Mouse (Mus musculus) hindbrain, embryonic 14.5 days (tissue): ENCODE data around the gene Bbs10. TPM values are rescaled to one million over a fixed set of nuclear protein-coding genes. Genes with fewer than 3 reads are reported as not detected.
A peak's percentile ranks its signal among the peaks of the same experiment; 100 is the strongest.

Experiments
- ATAC-seq: fragments of 200-750 bp; cut with Nextera tagmentation; 2 replicates; pipeline ENCODE4 v1.8.0; 2017; ENCODE audit warnings: moderate number of reproducible peaks, mild to moderate bottlenecking, moderate TSS enrichment, moderate library complexity; ENCODE audit not compliant: low FRiP score
- DNase-seq: peaks from one replicate; pipeline ENCODE4 v3.0.0-alpha.2; 2015; ENCODE audit warnings: low spot score
- H3K27ac ChIP-seq: fragments of 300-500 bp; sonication (generic); 2 replicates; pipeline ENCODE4 v1.5.1; 2014; ENCODE audit warnings: mild to moderate bottlenecking, moderate library complexity
- H3K27me3 ChIP-seq: fragments of 300-500 bp; sonication (generic); 2 replicates; pipeline ENCODE4 v1.6.1; 2014; ENCODE audit warnings: mild to moderate bottlenecking, low read length, mixed read lengths; ENCODE audit not compliant: control insufficient read depth, insufficient read depth
- H3K36me3 ChIP-seq: fragments of 300-500 bp; sonication (generic); replicated peaks from 2 replicates; pipeline ENCODE4 v1.6.1; 2014; ENCODE audit not compliant: control insufficient read depth, insufficient read depth
- H3K4me1 ChIP-seq: fragments of 300-500 bp; sonication (generic); replicated peaks from 2 replicates; pipeline ENCODE4 v1.6.1; 2014; ENCODE audit warnings: antibody characterized with exemption, low read length, mixed read lengths; ENCODE audit not compliant: control insufficient read depth, insufficient read depth
- H3K4me2 ChIP-seq: fragments of 300-500 bp; sonication (generic); replicated peaks from 2 replicates; pipeline ENCODE4 v1.6.1; 2014; ENCODE audit warnings: mild to moderate bottlenecking, moderate library complexity
- H3K4me3 ChIP-seq: fragments of 300-500 bp; sonication (generic); replicated peaks from 2 replicates; pipeline ENCODE4 v1.5.1; 2014; ENCODE audit warnings: mild to moderate bottlenecking, low read length
- H3K9ac ChIP-seq: fragments of 300-500 bp; sonication (generic); 2 replicates; pipeline ENCODE4 v1.6.1; 2014
- H3K9me3 ChIP-seq: fragments of 300-500 bp; sonication (generic); 2 replicates; pipeline ENCODE4 v1.6.1; 2016; ENCODE audit warnings: low read length; ENCODE audit not compliant: control insufficient read depth
- WGBS: fragments of 180-500 bp; shearing (Covaris S2); extraction: QIAGEN DNeasy Blood & Tissue Kit; methylation state at CpG from one replicate; pipeline ENCODE4 v1.1.7; 2014; 5-methylcytosine and 5-hydroxymethylcytosine counted together
- polyA plus RNA-seq: library from polyadenylated mRNA; unstranded; fragments of >200 nt; fragmentation: Nextera tagmentation; extraction: Ambion mirVana; gene quantifications from 2 replicates; pipeline ENCODE4 v1.2.1, GENCODE M21; 2014

Bbs10 gene
- polyA plus RNA-seq, 1 experiment from 2014 or later, result 5.7 TPM

DNA sequence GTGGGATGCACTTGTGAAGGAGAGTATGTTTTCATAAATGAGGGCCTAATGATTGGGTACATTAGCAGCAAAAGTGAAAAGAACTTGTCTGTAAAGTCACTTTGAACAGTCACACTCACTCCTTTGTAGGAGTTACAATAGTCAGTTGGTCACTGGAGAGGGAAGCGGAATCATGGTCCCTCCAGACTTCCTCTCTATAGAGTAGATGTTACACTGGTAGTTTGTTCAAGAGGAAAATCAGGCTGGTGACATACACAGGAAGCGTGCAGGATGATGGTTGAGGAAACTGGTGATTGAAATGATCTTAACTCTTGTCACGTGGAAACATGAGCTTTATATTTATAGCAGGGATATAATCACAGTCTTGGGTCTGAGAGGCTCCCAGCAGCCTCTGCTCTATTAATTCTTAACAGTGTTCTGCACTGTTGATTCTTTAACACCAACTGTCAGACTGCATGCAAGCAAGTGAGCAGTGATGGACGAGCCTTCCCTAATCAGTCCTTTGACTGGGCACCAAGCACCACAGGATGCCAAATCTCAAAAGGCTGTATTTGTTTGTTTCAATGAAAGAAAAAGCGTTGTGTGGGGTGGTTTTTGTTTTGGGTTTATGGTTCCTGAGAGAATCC lies 24.9 kb upstream of the Bbs10 start:
- Histone ChIP-seq H3K4me2 (no peak overlapping the region), H3K9ac (no peak overlapping the region), H3K27me3 (no peaks in the 10 kb centered on the region), H3K4me3 (no peak overlapping the region), H3K4me1 (no peaks in the 10 kb centered on the region), H3K36me3 (peaks cover 67% of the 10 kb centered on the region), H3K9me3 (no peaks in the 10 kb centered on the region), H3K27ac (no peak overlapping the region)
- ATAC-seq (no peak), DNase-seq (no peak)
- 25% methylated on average over 5 of the region's 5 CpGs for WGBS

DNA sequence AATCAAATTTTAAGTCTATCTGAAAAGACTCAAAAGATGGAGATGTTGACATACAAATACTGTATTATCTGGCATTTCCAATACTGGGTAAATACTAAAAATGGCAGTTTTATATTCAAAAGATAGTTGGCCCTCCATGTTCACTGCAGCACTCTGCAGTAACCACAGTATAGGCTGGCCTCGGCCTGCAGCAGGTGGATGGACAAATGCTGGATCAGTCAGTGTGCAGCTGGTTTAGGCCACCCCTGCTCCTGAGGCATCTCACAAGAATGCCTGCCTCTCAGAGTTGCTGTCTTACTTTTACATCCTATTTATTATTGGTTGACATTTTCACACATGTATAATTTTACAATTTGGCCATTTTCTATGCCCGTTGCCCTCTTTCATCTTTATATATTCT lies 22.7 kb upstream of the Bbs10 start:
- Histone ChIP-seq H3K9ac (no peak overlapping the region), H3K27ac (no peak overlapping the region), H3K4me2 (no peak overlapping the region), H3K27me3 (no peaks in the 10 kb centered on the region), H3K4me3 (no peak overlapping the region), H3K9me3 (no peaks in the 10 kb centered on the region), H3K4me1 (no peaks in the 10 kb centered on the region), H3K36me3 (peaks cover 74% of the 10 kb centered on the region)
- DNase-seq (no peak), ATAC-seq (no peak)
- WGBS, result 93% methylated on average over 2 of the region's 2 CpGs

DNA sequence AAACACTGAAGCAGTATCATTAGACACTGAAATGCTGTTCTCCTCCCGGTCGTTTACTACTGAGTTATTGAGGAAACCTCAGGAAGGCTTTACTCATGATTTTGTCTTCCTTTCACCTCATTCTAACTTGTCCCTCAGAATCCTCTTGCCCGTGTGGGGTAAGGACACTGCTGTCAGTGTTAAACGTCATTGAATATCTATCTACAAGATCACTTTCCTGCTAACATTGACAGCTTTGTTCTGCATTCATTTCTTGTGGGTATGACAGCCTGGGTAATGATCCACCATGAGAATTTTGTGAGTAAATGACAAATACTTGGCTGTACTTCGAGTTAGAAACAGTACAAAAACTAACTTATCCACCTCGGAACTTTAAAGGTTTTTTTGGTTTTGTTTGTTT lies 848 bp upstream of the Bbs10 start:
- H3K4me2 ChIP-seq, result peak overlapping the region; percentile 53
- 57% methylated on average over 6 of the region's 6 CpGs for WGBS

DNA sequence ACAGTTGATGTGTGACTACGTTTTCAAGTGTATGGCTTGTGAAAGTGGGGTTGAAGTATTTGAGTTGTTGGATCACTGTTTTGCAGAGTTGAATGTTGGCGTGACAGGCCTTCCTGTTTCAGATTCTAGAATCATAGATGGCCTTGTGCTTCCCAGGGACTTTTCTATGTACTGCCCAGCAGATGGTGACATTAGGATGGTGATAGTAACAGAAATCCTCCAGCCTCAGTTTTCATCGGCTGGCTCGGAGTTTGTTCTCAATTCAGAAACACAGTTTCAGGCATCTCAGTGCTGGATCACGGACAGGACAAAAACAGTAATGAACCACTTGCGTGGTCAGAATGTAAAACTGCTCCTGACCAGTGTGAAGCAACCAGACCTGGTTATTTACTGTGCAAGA lies 1.1 kb downstream of the Bbs10 start:
- 87% methylated on average over 6 of the region's 6 CpGs for WGBS
- ATAC-seq (no peak), DNase-seq (no peak)
- H3K4me3 ChIP-seq, result no peak overlapping the region
- H3K27me3 ChIP-seq, result no peaks in the 10 kb centered on the region
- no peak overlapping the region for H3K9ac ChIP-seq
- H3K9me3 ChIP-seq, result no peaks in the 10 kb centered on the region
- peak overlapping the region; percentile 53 for H3K4me2 ChIP-seq
- no peaks in the 10 kb centered on the region for H3K36me3 ChIP-seq
- peaks cover 4% of the 10 kb centered on the region for H3K4me1 ChIP-seq
- H3K27ac ChIP-seq, result no peak overlapping the region

More for the DNA sequence above, 848 bp upstream of the Bbs10 start:
- H3K4me3 ChIP-seq, result peak overlapping the region; percentile 49
- no peaks in the 10 kb centered on the region for H3K27me3 ChIP-seq
- H3K9ac ChIP-seq, result peak overlapping the region; percentile 62; the same call in 1 of the 2 replicates
- 0 out of 2 replicates have a peak overlapping the region, but pooled peaks have one; percentile 90 for H3K27ac ChIP-seq
- no peak for ATAC-seq
- H3K9me3 ChIP-seq, result no peaks in the 10 kb centered on the region
- peaks cover 4% of the 10 kb centered on the region for H3K4me1 ChIP-seq
- H3K36me3 ChIP-seq, result 0 out of 2 replicates have a peak, but pooled peaks cover 4% of the 10 kb centered on the region
- no peak for DNase-seq

DNA sequence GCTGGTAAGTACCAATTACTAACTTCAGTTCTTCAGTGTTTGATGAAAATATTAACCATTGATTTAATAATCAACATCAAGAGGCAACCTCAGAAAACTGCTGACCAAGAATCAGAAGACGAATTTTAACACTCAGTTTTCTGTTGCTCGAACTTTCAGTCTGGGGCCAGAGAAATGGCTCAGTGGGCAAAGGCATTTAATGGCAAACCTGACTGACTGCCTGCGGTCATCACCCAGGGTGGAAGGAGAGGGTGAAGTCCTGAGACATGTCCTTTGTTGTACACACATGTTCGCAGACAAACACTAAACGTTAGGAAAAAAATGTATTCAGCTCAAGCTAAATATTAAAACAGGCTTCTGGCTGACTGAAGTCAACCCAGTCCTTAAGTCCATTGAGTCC lies 2.6 kb downstream of the Bbs10 start:
- Histone ChIP-seq H3K4me3 (no peak overlapping the region), H3K27ac (no peak overlapping the region), H3K4me2 (no peak overlapping the region), H3K36me3 (no peaks in the 10 kb centered on the region), H3K27me3 (no peaks in the 10 kb centered on the region), H3K9me3 (no peaks in the 10 kb centered on the region), H3K4me1 (peaks cover 4% of the 10 kb centered on the region), H3K9ac (no peak overlapping the region)
- DNase-seq (no peak), ATAC-seq (no peak)
- WGBS, result 94% methylated on average over 5 of the region's 5 CpGs

DNA sequence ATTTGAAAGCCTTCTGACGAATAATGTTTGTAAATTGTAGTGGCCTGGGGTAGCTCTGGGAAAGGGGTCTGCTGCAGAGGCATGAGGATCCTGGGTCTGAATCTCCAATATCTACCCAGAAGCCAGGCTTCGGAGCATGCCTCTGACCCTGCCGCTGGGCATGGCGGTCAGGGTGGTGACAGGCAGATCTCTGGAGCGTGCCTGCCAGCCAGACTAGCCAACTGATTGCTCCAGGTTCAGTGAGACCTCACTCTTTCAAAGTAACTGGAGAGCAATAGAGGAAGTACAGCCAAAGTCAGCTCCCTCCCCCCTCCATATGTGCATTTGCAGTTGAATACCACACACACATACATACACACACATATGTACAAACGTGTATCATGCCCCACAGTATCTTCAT lies 4.0 kb downstream of the Bbs10 start:
- Histone ChIP-seq H3K9me3 (no peaks in the 10 kb centered on the region), H3K36me3 (no peaks in the 10 kb centered on the region), H3K4me3 (no peak overlapping the region), H3K4me2 (no peak overlapping the region), H3K27me3 (no peaks in the 10 kb centered on the region), H3K4me1 (peaks cover 4% of the 10 kb centered on the region), H3K9ac (no peak overlapping the region), H3K27ac (no peak overlapping the region)
- 95% methylated on average over 6 of the region's 6 CpGs for WGBS
- ATAC-seq (no peak), DNase-seq (no peak)

DNA sequence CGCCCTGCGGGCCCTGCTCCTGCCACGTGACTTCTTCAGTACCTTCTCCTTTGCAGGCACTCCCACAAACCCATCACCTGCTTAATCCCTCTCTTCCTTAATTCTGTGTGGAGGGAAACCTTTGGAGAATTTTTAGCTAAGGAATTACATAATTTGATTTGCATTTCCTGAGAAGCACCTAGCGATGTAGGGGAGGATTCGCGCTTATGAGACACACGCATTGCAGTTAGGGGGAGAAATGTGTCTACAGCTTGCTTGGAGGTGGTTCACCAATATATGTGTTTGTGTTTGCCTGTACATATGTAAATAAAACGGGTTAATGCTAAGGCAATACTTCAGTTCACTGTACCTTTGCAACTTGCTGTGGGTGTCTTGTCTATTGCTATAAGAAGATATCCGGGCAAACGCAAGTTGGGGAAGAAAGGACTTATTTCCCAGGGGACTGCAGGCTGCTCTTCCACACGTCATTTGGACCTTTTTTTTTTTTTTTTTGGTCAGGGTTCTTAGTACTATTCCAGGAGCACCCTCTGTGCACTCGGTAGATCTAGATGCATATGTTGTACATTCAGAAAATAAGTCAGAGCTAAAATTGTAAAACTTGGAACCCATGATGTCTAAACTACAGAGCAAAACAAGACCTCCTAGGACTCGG lies 10.5 kb downstream of the Bbs10 start:
- 92% methylated on average over 13 of the region's 13 CpGs for WGBS
- H3K9me3 ChIP-seq, result no peaks in the 10 kb centered on the region
- H3K9ac ChIP-seq, result no peak overlapping the region
- no peaks in the 10 kb centered on the region for H3K4me1 ChIP-seq
- no peak overlapping the region for H3K4me2 ChIP-seq
- no peak overlapping the region for H3K27ac ChIP-seq
- no peaks in the 10 kb centered on the region for H3K36me3 ChIP-seq
- ATAC-seq (no peak), DNase-seq (no peak)
- H3K4me3 ChIP-seq, result no peak overlapping the region
- no peaks in the 10 kb centered on the region for H3K27me3 ChIP-seq

DNA sequence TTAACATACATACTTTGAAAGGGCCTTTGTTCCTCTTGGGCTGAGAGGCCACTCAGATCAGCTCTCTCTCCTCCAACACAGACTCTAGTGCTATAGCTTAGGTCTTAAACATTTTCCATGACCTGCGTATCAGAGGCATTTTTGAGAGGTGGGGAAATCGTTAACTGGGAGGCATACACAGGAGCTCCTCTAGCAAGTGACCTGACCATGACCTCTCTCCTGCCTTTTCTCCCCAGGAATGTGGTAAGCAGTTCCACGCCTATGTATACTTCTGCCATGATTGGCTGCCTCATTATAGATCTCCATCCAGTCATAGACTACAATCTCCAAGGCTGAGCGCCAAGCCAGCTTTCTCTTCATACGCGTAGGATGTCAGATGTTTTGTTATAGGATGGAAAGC lies 14.8 kb downstream of the Bbs10 start:
- DNase-seq (no peak), ATAC-seq (no peak)
- H3K4me3 ChIP-seq, result no peak overlapping the region
- no peak overlapping the region for H3K27ac ChIP-seq
- H3K4me2 ChIP-seq, result no peak overlapping the region
- H3K4me1 ChIP-seq, result no peaks in the 10 kb centered on the region
- H3K9me3 ChIP-seq, result no peaks in the 10 kb centered on the region
- no peak overlapping the region for H3K9ac ChIP-seq
- no peaks in the 10 kb centered on the region for H3K27me3 ChIP-seq
- WGBS, result 85% methylated on average over 6 of the region's 6 CpGs
- no peaks in the 10 kb centered on the region for H3K36me3 ChIP-seq

DNA sequence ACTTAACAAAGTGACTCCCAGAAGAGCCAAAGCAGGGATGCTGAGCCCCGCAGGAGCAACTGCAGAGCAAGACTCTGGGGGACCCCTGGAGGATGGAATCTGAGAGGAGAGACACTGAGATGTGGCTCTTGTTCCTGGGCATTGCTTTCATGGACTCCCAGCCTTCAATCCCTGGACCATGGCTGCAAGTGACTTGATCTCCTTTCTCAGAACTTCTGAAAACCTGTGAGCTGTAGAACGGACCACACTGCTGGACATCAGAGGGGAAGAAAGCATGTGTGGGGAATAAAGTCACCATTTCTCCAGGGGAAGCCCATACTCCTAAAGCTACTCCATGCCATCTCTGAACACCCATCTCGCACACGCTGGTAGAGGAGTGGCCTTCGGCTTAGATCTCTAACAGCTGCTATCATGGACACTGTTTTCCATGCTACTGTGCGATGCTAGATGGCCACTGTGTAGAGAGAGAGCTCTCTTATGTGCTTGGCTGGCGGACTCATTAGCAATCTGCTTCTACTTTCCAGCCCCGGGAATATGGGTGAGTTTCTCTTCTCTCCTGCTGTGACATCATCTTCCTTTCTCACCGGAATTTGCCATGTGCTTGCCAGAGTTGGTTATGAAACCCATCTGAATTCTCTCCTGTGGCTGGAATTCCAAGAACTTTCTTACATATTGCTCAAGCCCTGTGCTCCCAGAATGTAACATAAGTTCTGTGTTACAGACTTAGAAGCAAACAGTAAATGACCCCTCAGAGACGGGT lies 16.3 kb downstream of the Bbs10 start:
- ATAC-seq (no peak), DNase-seq (no peak)
- H3K4me1 ChIP-seq, result no peaks in the 10 kb centered on the region
- no peak overlapping the region for H3K4me3 ChIP-seq
- no peaks in the 10 kb centered on the region for H3K27me3 ChIP-seq
- no peak overlapping the region for H3K4me2 ChIP-seq
- no peaks in the 10 kb centered on the region for H3K9me3 ChIP-seq
- 82% methylated on average over 10 of the region's 10 CpGs for WGBS
- no peak overlapping the region for H3K9ac ChIP-seq
- H3K27ac ChIP-seq, result no peak overlapping the region
- no peaks in the 10 kb centered on the region for H3K36me3 ChIP-seq
